Mouse (Mus musculus) C2C12 (cell line): ENCODE data around the gene Cdh4.

Source experiments
- CEBPB ChIP-seq: IDR thresholded peaks from one replicate; pipeline ENCODE4 v1.6.1; 2011; ENCODE audit warnings: low read depth, mild to moderate bottlenecking, control low read depth, moderate library complexity
- CTCF ChIP-seq: IDR thresholded peaks from one replicate; pipeline ENCODE4 v1.5.1; 2011; ENCODE audit not compliant: control insufficient read depth, insufficient read depth, insufficient read length
- MAX ChIP-seq: IDR thresholded peaks from one replicate; pipeline ENCODE4 v1.6.1; 2011; ENCODE audit warnings: mild to moderate bottlenecking, control low read depth
- MYOD1 ChIP-seq: IDR thresholded peaks from one replicate; pipeline ENCODE4 v1.6.1; 2011; ENCODE audit warnings: low read depth; ENCODE audit not compliant: control insufficient read depth, insufficient read length
- MYOG ChIP-seq: IDR thresholded peaks from one replicate; pipeline ENCODE4 v1.6.1; 2011; ENCODE audit not compliant: control insufficient read depth, insufficient read length; ENCODE audit errors: extremely low read depth
- USF1 ChIP-seq: IDR thresholded peaks from one replicate; pipeline ENCODE4 v1.6.1; 2011; ENCODE audit warnings: low read depth, mild to moderate bottlenecking, control low read depth, moderate library complexity

DNA sequence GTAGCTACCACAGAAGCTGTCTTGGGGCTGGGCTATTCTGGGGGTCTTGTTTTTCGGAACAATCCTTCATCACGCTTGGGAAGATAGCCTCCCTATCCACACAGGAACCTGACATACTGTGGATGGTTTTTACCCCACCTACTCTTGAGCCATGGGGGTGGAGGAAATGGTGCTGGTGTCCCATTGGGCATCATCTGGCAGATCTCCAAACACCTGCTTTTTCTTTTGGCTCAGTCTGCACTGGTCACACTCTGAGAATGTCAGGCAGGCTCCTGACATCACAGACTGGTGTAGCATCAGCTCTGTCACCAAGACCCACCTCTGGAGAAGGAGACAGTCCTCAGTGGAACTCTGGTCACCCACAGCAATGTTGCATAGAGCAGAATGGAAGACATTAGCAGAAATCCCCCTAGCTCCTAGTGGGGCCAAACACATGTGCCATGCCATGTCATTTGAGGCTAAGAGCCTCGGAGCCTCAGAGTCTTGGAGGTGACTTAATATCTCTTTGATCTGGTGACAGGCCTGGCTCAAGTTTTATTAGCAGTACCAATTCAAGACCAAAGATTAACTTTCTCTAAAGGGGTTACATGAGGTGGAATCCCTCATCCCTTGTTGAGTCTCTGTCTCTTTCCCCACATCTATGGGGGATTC, 95.7 kb downstream of the Cdh4 start:
- TF ChIP-seq CTCF (no peak), MYOG (no peak), MAX (no peak), CEBPB (no peak), MYOD1 (no peak), USF1 (no peak)
